Mouse (Mus musculus): Measurements from ENCODE around the gene Rab33b. TPM values are rescaled to one million over a fixed set of nuclear protein-coding genes. Genes with fewer than 3 reads are reported as not detected.
"Not testable (repeated sequence)": the region's sequence is repeated elsewhere in the genome, so short reads cannot be mapped to it uniquely, and the experiment has no call there.

The Rab33b gene
- total RNA-seq (2015; ENCODE audit: low replicate concordance), result 2.5 and 5.4 TPM in 2 replicates
- 2.2 and 2.9 TPM in 2 replicates for total RNA-seq (2017; ENCODE audit: low replicate concordance)

DNA sequence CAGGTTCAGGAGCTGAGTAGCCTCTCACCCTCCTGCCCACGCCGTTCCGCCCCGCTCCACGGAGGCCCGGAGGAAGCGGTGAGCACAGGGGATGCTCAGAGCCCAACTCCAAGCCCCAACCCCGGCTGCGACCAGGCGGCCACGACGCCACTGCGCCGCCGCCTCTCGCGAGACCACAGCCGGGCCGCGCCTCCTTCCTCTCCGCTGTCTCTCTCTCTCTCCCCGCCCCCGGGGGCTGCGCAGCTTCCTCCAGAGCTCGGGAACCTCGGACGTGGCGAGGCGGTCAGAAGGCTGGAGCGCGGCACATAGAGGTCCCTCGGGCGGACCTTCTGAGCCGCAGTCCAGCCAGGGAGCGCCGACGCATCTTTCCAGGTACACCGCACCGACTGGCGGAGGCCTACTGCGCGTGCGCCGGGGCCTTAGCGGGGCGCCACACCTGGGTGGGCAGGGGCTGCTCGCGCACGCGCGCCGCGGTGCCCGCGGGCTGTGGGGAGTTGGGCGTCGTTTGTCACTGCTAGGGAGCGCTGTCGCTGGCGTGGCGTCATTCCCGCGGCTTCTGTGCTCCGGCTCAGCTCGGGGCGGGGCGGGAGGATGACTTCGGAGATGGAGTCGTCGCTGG is at the start of gene Rab33b:
Gene Rab33b, plus strand, starts transcription at position 180 of the 619 bp plus-strand sequence.
- peak; percentile 85 for ATAC-seq (replicated peaks; ENCODE audit: low FRiP score, poor library complexity, severe bottlenecking)

DNA sequence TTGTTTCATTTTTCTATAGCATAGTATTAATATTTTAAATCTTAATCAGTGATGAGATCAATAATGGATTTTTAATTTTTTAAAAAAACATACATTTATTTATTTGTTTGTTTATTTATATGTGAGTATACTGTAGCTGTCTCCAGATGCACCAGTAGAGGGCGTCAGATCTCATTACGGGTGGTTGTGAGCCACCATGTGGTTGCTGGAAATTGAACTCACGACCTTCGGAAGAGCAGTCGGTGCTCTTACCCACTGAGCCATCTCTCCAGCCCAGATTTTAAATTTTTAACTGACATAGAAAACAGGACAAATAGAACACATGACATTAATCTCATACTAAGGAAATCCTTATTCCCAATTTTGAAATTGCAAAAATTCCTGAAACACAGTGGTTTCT is 49.4 kb upstream of the Rab33b start:
- ATAC-seq (replicated peaks; ENCODE audit: low FRiP score, poor library complexity, severe bottlenecking), result not testable (repeated sequence)

DNA sequence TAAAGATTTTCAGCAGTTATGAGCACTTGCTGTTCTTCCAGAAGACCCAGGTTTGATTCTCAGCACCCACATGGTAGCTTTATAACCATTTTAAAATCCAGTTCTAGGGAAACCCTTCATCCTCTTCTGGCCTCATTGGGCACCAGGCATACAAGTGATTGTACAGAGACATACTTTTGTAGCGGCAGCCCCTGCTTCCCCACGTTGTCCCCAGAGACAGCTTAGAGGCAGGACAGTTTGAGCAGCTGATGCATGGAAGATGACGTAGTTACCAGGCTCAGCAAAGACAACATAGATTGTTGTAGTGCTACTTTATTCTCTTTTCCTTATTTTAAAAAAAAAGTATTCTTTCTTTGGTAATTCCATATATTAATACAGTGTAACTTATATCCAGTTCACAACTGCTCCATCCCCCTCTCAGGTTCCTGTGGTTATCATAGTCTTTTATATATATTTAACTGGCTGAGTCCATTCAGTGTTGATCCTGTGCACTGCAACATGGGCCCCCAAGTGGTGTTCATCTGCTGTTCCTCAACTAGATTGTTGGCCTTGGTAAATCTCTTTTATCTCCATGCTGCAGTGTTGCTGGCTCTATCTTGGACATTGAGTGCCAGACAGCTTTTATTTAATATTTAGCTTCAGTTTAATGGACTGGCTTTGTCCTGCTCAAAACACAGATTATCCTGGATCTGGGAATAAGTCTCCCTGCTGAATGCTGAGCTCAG is 48.7 kb upstream of the Rab33b start:
- ATAC-seq (replicated peaks; ENCODE audit: low FRiP score, poor library complexity, severe bottlenecking), result no peak

DNA sequence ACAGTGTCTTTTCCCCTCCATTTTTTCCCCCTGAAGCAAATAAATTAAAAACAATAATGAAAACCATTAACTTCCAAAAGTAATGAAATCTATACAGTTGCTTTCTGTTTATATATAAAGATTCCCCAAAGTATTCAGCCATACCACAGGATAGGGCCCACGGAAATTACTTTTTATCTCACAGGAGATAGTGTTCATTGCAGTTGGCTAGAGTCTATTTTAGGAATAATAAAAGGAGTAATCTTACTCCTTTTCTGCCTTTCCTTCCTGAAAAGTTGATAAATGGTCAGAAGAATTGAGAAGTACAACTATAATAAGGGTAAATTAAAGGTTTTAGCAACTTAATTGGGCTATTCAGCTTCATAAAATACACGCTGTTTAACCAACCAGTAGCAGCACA is 15.2 kb upstream of the Rab33b start:
- no peak for ATAC-seq (replicated peaks; ENCODE audit: low FRiP score, poor library complexity, severe bottlenecking)

DNA sequence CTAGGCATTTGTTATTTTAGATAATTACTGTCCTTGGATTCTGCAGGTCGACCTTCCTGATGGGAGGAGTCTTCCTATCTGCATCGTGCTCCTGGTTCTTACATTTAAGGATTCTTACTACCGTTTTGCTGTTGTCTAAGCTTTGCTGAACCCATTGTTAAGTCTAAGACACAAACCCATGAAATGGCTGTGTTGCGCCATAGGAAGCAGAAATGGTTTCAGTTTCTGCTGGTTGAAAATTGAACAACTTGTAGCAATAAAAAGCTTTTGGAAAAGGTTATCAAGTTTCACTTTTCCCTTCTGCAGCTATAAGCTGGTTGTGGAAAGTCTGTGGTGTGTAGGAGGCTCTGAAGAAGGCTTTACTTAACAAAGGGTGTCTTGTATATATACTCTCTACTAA is 8.0 kb upstream of the Rab33b start:
- no peak for ATAC-seq (replicated peaks; ENCODE audit: low FRiP score, poor library complexity, severe bottlenecking)

DNA sequence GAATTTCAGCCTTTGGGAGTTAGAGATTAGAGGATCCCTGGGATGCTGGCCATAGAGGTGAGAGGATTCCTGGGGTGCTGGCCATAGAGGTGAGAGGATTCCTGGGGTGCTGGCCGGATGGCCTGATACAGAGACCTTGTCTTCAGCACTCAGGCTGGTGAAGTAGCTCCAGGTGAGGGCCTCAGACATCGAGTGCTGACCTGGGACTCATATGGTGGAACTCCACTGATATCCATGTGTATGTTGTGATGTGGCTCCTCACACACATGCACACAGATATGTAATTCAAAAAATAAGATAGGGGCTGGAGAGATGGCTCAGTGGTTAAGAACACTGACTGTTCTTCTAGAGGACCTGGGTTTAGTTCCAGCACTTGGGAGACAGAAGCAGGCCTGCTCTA is 3.8 kb upstream of the Rab33b start:
- no peak for ATAC-seq (replicated peaks; ENCODE audit: low FRiP score, poor library complexity, severe bottlenecking)

DNA sequence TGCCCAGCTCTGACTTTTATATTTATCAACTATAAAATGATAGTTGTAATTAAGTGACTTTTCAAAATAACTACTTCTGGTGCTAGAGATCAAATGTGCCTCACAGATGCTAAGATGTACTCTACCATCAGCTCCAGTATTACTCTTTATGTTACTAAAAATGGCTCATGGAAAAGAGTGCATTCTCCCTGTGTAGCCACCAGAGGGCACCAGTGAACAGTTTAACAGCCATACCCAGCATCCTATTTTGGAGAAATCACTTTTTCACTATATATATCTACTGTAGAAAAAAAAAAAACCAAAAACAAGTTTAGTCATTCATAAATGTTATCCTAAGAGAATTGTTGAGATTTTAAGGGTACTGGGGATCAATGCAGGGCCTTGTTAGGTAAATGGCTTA is 2.7 kb upstream of the Rab33b start:
- 0 out of 2 replicates have a peak, but pooled peaks have one; percentile 47 for ATAC-seq (replicated peaks; ENCODE audit: low FRiP score, poor library complexity, severe bottlenecking)

DNA sequence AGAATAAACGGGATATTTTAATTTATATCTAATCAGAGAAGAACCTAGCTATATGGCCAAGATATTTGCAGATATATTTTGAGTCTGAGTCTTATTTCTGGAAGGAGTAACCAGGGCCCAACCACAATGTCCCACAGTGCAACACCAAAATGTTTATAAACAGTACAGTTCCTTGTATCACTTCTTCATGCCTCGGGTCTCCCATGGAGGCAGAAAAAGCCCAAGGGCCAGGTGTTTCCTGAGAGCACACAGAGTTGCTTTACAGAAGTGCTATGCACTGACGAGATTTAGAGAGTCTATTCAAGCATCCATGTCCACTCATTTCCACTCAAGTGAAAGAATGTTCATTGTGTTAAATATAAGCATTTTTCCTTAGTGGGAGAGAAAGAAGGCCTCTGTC is 1.8 kb upstream of the Rab33b start:
- ATAC-seq (replicated peaks; ENCODE audit: low FRiP score, poor library complexity, severe bottlenecking), result no peak

DNA sequence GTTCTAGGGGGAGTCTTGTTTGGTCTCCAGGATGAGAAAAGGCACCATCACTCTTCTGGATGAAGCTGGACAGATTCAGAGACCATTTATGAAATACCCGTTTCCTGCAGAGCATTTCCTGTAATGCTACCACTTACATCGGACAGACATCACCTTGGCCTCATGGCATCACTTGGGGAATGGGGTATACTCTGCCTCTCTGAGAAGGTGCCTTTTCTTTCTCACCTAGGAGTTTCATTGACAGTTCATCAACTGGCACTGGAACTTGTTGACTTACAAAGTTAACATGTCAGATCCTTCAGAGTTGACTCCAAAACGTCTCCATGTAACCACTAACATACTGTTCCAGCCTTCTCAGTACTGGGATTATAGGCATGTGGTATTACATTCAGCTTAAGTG is 939 bp upstream of the Rab33b start:
- ATAC-seq (replicated peaks; ENCODE audit: low FRiP score, poor library complexity, severe bottlenecking), result no peak

DNA sequence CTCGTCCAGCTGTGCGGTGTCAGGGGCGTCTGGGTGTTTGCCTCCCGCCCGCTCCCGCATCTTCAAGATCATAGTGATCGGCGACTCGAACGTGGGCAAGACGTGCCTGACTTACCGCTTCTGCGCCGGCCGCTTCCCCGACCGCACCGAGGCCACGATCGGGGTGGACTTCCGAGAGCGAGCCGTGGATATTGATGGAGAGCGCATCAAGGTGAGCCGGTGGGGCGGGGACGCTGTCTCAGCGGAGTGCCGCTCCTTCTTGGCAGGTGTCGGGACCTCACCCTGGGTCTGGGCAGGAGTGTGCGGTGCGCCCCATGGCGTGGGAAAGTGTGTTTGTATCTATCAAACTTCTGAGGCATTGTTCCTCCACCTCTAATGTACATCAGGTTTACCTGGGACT is 650 bp downstream of the Rab33b start:
- peak; percentile 37 for ATAC-seq (replicated peaks; ENCODE audit: low FRiP score, poor library complexity, severe bottlenecking)

DNA sequence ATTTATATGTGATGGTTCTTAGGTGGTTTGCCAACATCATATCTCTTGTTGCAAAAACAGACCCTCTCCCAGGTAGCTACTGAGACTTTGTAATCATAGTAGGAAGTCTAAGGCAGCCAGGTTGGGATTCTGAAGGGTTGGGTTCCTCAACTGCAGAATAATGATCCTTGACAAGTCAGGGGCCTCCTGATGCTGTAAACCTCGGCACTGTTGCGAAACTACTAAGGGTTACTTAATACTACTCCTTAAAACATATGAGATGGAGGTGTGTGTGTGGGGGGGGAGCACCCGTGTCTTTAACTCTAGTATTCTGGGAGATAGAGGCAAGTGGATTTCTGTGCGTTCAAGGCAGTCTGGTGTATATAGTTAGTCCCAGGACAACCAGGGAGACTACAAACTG is 1.6 kb downstream of the Rab33b start:
- ATAC-seq (replicated peaks; ENCODE audit: low FRiP score, poor library complexity, severe bottlenecking), result no peak

DNA sequence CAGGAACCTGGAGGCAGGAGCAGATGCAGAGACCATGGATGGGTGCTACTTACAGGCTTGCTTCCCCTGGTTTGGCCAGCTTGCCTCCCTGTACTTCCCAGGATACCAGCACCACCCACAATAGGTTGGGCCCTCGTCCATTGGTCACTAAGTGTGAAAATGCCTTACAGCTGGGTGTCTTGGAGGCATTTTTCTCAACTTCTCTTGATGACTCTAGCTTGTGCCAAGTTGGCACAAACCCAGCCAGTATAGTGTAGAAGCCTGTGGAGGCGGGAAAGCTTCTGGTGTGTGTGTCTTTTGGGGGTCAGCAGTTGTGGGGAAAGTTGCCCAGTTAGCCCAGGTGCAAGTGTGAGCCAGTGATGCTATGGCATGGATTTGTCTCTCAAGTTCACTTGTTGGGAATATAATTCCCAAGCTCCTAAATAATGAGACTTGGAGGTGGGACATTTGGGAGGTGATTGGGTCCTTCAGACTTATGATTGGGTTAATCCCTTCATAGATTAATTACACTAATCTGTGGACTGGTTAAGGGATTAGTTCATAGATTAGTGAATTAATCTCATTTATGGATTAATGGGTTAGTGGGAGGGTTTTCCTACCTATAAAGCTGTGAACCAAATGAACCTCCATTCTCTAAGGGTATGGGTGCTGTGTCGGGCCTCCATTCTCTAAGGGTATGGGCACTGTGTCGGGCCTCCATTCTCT is 2.9 kb downstream of the Rab33b start:
- ATAC-seq (replicated peaks; ENCODE audit: low FRiP score, poor library complexity, severe bottlenecking), result no peak

DNA sequence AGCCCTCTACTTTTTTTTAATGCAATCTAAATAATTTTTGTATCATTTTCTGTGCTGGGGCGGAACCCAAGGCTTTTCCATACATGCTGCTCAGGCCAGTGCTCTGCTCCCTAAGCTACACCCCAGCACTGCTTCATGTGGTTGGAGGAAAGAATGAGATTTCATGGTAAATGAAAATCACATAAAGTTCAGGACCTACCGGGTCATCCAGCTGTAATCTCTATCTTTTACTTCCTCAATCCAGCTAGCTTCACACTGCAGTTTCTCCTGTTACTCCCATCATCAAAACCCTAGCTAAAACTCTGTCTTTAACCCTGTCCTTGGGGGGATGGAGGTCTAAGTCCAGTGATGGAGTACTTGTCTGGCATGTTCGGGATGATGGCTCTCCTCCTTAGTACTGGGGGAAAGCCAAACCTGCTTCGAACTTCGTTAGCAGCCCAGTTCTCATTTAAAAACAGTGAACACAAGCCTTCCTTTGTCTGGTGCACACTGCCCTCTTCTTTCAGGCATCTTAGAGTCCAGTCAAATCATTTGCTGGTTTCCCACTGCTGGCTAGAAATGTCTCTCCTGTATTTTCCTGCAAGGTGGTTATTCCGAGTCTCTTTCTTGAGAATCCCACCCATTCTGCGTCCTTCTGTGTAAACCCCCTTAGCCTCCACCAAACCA is 6.5 kb downstream of the Rab33b start:
- ATAC-seq (replicated peaks; ENCODE audit: low FRiP score, poor library complexity, severe bottlenecking), result no peak

DNA sequence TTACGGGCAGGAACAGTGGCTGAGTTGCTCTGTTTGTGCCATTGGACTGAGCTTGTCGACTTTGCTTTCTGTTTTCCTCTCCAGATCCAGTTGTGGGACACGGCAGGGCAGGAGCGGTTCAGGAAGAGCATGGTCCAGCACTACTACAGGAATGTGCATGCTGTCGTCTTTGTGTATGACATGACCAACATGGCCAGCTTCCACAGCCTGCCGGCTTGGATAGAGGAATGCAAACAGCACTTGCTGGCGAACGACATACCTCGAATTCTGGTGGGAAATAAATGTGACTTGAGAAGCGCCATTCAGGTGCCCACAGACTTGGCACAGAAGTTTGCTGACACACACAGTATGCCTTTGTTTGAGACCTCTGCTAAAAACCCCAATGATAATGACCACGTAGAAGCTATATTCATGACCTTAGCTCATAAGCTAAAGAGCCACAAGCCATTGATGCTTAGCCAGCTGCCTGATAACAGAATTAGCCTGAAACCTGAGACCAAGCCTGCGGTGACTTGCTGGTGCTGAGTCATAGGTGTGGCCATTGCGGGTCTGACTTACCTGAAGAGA is 9.6 kb downstream of the Rab33b start:
- no peak for ATAC-seq (replicated peaks; ENCODE audit: low FRiP score, poor library complexity, severe bottlenecking)

DNA sequence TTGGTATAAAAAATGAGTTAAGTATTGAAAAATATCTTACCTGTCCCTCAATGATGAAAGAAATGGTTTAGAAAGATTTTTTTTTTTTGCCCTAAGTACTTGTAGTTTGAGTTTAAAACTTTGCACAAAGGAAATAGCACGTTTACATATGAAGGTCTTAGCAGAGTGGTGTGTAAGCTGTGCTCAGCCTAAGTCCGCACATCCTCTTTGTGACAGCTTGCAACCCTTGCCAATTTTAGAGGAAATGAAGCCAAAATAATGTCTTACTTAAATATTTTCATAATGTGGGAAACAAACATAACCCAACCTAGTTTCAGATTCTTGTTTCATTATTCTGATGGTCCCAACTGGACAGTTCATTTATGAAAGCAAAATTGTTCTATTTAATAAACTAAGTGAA is 10.7 kb downstream of the Rab33b start:
- ATAC-seq (replicated peaks; ENCODE audit: low FRiP score, poor library complexity, severe bottlenecking), result no peak

DNA sequence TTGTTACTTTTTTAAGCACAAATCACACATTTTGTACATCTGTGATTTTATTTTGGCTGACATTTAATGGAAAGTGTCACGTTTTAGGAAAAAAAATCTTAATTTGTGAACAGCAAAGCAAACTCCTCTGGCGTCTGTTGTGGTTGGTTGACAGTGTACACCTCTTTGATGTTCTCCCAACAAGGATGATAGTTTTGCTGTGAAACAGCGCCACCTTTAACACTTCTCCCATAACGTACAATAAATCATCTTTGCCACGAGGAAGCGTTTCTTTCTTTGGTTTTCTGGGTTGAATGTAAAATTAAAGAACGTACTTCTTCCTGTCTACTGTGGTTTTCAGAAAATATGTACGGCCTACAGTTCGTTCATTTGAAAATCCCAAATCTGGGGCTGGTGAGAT is 11.9 kb downstream of the Rab33b start:
- no peak for ATAC-seq (replicated peaks; ENCODE audit: low FRiP score, poor library complexity, severe bottlenecking)

DNA sequence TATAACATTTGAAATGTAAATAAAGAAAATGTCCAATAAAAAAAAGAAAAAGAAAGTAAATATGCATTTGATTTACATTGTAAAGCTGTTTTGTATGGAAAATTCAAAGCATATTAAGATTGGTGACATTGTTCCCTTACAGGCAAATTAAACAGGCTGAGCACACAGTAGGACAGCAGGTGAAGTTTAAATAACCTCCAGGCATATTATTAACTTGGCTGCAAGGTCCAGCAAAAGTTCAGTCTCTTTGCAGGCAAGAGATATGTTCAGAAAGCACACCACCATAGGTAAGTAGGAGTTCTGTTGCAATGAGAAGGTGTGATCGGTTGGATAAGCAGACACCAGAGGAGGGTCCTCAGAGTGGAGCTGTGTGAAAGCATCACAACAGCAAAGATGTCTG is 14.3 kb downstream of the Rab33b start:
- no peak for ATAC-seq (replicated peaks; ENCODE audit: low FRiP score, poor library complexity, severe bottlenecking)

DNA sequence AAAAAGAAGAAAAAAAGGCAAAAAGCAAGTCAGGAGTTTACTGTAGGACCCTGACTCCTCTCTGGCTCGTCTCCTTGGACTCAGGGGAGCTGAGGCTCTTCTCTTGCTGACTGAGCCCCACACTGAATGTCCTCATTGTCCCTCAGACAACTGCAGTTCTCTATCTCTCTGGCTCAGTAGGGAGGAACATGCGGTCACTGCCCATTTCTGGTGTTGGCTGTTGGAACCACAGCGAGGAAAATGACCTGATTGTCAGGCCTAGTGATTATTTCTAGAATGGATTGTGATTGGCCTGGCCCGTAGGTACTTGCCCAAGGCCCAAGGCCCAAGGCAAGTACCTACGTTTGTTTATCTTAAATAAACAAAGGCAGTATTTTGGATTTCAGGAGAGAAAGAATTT is 14.9 kb downstream of the Rab33b start:
- ATAC-seq (replicated peaks; ENCODE audit: low FRiP score, poor library complexity, severe bottlenecking), result no peak

DNA sequence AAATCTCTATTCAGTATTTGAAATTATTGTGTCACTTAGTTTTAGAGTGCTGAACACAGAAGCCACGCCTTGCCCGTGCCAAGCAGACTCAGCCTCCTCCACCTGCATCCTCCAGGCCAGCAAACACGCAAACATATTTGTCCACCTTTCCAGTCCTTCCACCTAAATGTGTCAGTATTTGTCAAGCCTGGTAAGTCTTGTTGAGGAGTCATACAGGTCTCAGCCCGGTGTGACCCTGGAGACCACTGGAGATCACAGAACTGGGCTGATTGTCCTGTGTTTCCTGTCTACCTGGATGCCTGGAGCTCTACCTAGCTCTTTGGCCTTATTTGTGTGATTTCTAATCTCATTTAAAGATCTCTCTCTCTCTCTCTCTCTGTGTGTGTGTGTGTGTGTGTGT is 16.2 kb downstream of the Rab33b start:
- no peak for ATAC-seq (replicated peaks; ENCODE audit: low FRiP score, poor library complexity, severe bottlenecking)

DNA sequence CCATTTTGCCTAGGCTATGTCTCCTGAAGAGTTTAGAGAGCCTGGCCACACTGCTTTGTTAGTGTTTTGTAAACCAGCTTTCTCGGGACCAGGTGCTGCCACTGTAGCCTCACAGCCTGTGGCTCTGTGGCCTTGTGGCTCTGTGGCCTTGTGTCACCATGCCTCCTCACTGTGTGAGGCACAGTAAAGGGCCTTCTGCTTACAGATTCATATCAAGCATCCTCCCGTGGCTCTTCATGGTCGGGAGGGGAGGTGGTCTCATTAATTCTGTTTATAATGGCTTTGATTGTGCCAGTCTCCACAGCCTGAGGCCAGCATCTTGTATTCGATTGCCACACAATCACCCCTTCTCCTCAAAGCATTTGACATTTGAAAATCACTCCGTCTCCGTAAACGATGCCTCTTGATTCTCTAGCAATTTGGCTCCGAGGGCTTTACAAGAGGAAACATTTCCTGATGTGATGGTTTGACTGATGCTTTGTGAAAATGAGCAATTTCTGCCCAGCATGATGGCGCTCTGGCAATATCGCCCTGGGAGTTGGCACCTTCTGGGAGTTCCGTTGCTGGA is 20.7 kb downstream of the Rab33b start:
- ATAC-seq (replicated peaks; ENCODE audit: low FRiP score, poor library complexity, severe bottlenecking), result no peak
